In the genomic region with DNA sequence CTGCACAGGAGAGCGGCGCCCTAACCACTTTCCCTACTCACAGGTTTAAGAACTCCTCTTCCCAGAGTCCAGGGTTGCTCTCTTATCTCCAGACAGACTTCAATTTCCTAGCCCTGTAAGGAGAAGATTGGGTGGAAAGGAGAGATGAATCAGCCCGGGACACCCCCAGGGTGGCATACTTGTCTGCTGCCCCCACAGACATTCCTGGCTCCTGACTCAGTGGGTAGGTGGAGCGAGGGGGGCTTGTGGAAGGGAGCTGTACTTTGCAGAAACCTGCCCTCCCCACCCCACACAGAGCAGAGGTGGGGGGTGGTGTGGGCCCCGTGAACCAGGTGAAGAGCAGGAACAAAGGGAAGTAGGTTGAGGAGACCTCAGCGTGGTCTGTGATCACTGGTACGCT, we compare ENCODE assay signal across 19 mouse cellular contexts. TPM values are rescaled to one million over a fixed set of nuclear protein-coding genes. Genes with fewer than 3 reads are reported as not detected.
A peak's percentile ranks its signal among the peaks of the same experiment; 100 is the strongest.
DNase-seq lines count a peak whose midpoint lies in the region; ATAC-seq and TF ChIP-seq lines count a peak whose summit lies in the region.
"Had no signal": no experiment of that assay in that cellular context is flagged by ENCODE, and none has a peak within 500 bp of the region (broad histone marks: within the 10 kb centered on the region; RNA-seq: fewer than 3 reads in every experiment).

No protein-coding gene starts in this region.

- H3K27ac ChIP-seq in heart, embryonic 11.5 days (ENCODE audit: low read depth, low read length): no peak overlapping the region
- peak overlapping the region; percentile 49 for H3K27ac ChIP-seq in embryonic facial prominence, embryonic 15.5 days (replicated peaks)
- H3K27ac ChIP-seq in forebrain, embryonic 11.5 days (ENCODE audit: low read depth, low read length): no peak overlapping the region
- H3K27ac ChIP-seq: hindbrain, postnatal 0 days; neural tube, embryonic 15.5 days had no signal

- no peaks in the 10 kb centered on the region for H3K9me3 ChIP-seq in heart, embryonic 11.5 days (replicated peaks; ENCODE audit: control insufficient read depth, low read length)
- no peaks in the 10 kb centered on the region for H3K9me3 ChIP-seq in E14TG2a.4 (ENCODE audit: low read length)
- H3K9me3 ChIP-seq in embryonic facial prominence, embryonic 15.5 days (replicated peaks): no peaks in the 10 kb centered on the region
- H3K9me3 ChIP-seq in forebrain, embryonic 11.5 days (ENCODE audit: control insufficient read depth, low read length): no peaks in the 10 kb centered on the region
- H3K9me3 ChIP-seq: neural tube, embryonic 15.5 days had no signal

- H3K4me2 ChIP-seq in heart, embryonic 11.5 days: peak overlapping the region; percentile 32
- no peak overlapping the region for H3K4me2 ChIP-seq in embryonic facial prominence, embryonic 15.5 days (replicated peaks)
- no peak overlapping the region for H3K4me2 ChIP-seq in forebrain, embryonic 11.5 days (ENCODE audit: low read depth, low read length, severe bottlenecking)
- H3K4me2 ChIP-seq: neural tube, embryonic 15.5 days had no signal

- H3K36me3 ChIP-seq in heart, embryonic 11.5 days (ENCODE audit: control insufficient read depth, insufficient read depth, low read length): peaks cover 10% of the 10 kb centered on the region
- H3K36me3 ChIP-seq in E14TG2a.4 (ENCODE audit: insufficient read depth, low read length): peaks cover 22% of the 10 kb centered on the region
- peaks cover 13% of the 10 kb centered on the region for H3K36me3 ChIP-seq in embryonic facial prominence, embryonic 15.5 days
- no peaks in the 10 kb centered on the region; the same call in 1 of the 2 replicates for H3K36me3 ChIP-seq in forebrain, embryonic 11.5 days (ENCODE audit: control insufficient read depth, insufficient read depth, low read length)

- H3K4me1 ChIP-seq in heart, embryonic 11.5 days (ENCODE audit: control insufficient read depth, insufficient read depth, low read length): peaks cover 17% of the 10 kb centered on the region
- peaks cover 64% of the 10 kb centered on the region for H3K4me1 ChIP-seq in E14TG2a.4 (replicated peaks; ENCODE audit: low read depth, low read length)
- peaks cover 22% of the 10 kb centered on the region for H3K4me1 ChIP-seq in embryonic facial prominence, embryonic 15.5 days
- H3K4me1 ChIP-seq in forebrain, embryonic 11.5 days (replicated peaks; ENCODE audit: control insufficient read depth, insufficient read depth, low read length): peaks cover 8% of the 10 kb centered on the region; the same call in 1 of the 2 replicates

- no peak for TF ChIP-seq CTCF in E14TG2a.4 (conservative IDR thresholded peaks at IDR 0.05; ENCODE audit: low read length)

- ATAC-seq in heart, embryonic 11.5 days (replicated peaks; ENCODE audit: insufficient number of reproducible peaks, low FRiP score, low TSS enrichment): no peak
- no peak for ATAC-seq in embryonic facial prominence, embryonic 15.5 days (ENCODE audit: insufficient number of reproducible peaks, low FRiP score, low TSS enrichment, low read depth)
- no peak for ATAC-seq in forebrain, embryonic 11.5 days (replicated peaks; ENCODE audit: low FRiP score)
- ATAC-seq: hindbrain, postnatal 0 days had no signal

- DNase-seq in heart, adult 18-20 months: no peak
- DNase-seq in right cerebral cortex, adult 18-20 months: peak; percentile 55
- no peak for DNase-seq in right cerebral cortex, postnatal 14 days
- no peak for DNase-seq in forebrain, embryonic 11.5 days (ENCODE audit: low spot score)
- DNase-seq: adrenal gland, postnatal 14 days; cerebellum, adult 9-11 months; kidney, adult 18-20 months; kidney, postnatal 14 days; lung, postnatal 14 days; thymus, adult 2 months had no signal

- peaks cover 15% of the 10 kb centered on the region for H3K27me3 ChIP-seq in heart, embryonic 11.5 days (ENCODE audit: control insufficient read depth, insufficient read depth, low read length)
- H3K27me3 ChIP-seq in E14TG2a.4 (ENCODE audit: insufficient read depth, low read length): no peaks in the 10 kb centered on the region
- peaks cover 13% of the 10 kb centered on the region for H3K27me3 ChIP-seq in embryonic facial prominence, embryonic 15.5 days
- peaks cover 27% of the 10 kb centered on the region for H3K27me3 ChIP-seq in forebrain, embryonic 11.5 days (ENCODE audit: control insufficient read depth, insufficient read depth, low read length)

- peak overlapping the region; percentile 49; the same call in 1 of the 2 replicates for H3K9ac ChIP-seq in heart, embryonic 11.5 days (ENCODE audit: low read depth, low read length)
- no peak overlapping the region for H3K9ac ChIP-seq in embryonic facial prominence, embryonic 15.5 days
- no peak overlapping the region; the same call in 1 of the 2 replicates for H3K9ac ChIP-seq in forebrain, embryonic 11.5 days (ENCODE audit: low read length)
- H3K9ac ChIP-seq: neural tube, embryonic 15.5 days had no signal

- 43% methylated on average over 7 of the region's 7 CpGs for WGBS in heart, embryonic 11.5 days (ENCODE audit: insufficient replicate concordance)
- WGBS in embryonic facial prominence, embryonic 15.5 days: 61% methylated on average over 7 of the region's 7 CpGs
- 68% methylated on average over 7 of the region's 7 CpGs for WGBS in forebrain, embryonic 11.5 days

- no peak overlapping the region for H3K4me3 ChIP-seq in heart, embryonic 11.5 days (ENCODE audit: low read depth, low read length)
- H3K4me3 ChIP-seq in E14TG2a.4 (replicated peaks; ENCODE audit: low read length): peak overlapping the region; percentile 43; the same call in 1 of the 2 replicates
- no peak overlapping the region for H3K4me3 ChIP-seq in embryonic facial prominence, embryonic 15.5 days (replicated peaks)
- no peak overlapping the region for H3K4me3 ChIP-seq in forebrain, embryonic 11.5 days (ENCODE audit: low read depth, low read length)
- H3K4me3 ChIP-seq: neural tube, embryonic 15.5 days had no signal

RNA-seq across cellular contexts. Expression of a gene that starts 6.4 kb away (rescaled TPM):
- polyA plus RNA-seq in heart, embryonic 11.5 days (2014; fragmentation: Nextera tagmentation; extraction: Ambion mirVana): 1.7 and 3.0 TPM in 2 replicates
- total RNA-seq in heart, adult 18-20 months (2021): 1 to 10 TPM; 1.0 to 1.4 TPM
- 347 and 362 TPM in 2 replicates for polyA plus RNA-seq in embryonic facial prominence, embryonic 15.5 days (2015; fragmentation: Nextera tagmentation; extraction: Ambion mirVana)
- polyA plus RNA-seq in forebrain, embryonic 11.5 days (2014; fragmentation: Nextera tagmentation; extraction: Ambion mirVana): 11.6 and 15.7 TPM in 2 replicates

RNA-seq across cellular contexts. Expression of a gene that starts 11.4 kb away (rescaled TPM):
- polyA plus RNA-seq in heart, embryonic 11.5 days (2014; fragmentation: Nextera tagmentation; extraction: Ambion mirVana): 14.2 and 14.3 TPM in 2 replicates
- total RNA-seq in heart, adult 18-20 months (2021): 1 to 10 TPM; 7.9 TPM
- polyA plus RNA-seq in embryonic facial prominence, embryonic 15.5 days (2015; fragmentation: Nextera tagmentation; extraction: Ambion mirVana): 19.2 and 24.9 TPM in 2 replicates
- 28.6 and 31.8 TPM in 2 replicates for polyA plus RNA-seq in forebrain, embryonic 11.5 days (2014; fragmentation: Nextera tagmentation; extraction: Ambion mirVana)

RNA-seq across cellular contexts. Expression of a gene that starts 21.0 kb away (rescaled TPM):
- 5.0 and 6.0 TPM in 2 replicates for polyA plus RNA-seq in heart, embryonic 11.5 days (2014; fragmentation: Nextera tagmentation; extraction: Ambion mirVana)
- total RNA-seq in heart, adult 18-20 months (2021): 1 to 10 TPM; 3.2 to 3.6 TPM
- 7.1 and 7.7 TPM in 2 replicates for polyA plus RNA-seq in embryonic facial prominence, embryonic 15.5 days (2015; fragmentation: Nextera tagmentation; extraction: Ambion mirVana)
- 9.2 and 9.3 TPM in 2 replicates for polyA plus RNA-seq in forebrain, embryonic 11.5 days (2014; fragmentation: Nextera tagmentation; extraction: Ambion mirVana)

RNA-seq across cellular contexts. Expression of a gene that starts 42.4 kb away (rescaled TPM):
- polyA plus RNA-seq in heart, embryonic 11.5 days (2014; fragmentation: Nextera tagmentation; extraction: Ambion mirVana): 9.6 and 11.0 TPM in 2 replicates
- total RNA-seq in heart, adult 18-20 months (2021): 10 to 100 TPM; 16.7 to 20.3 TPM
- 0.15 TPM in 1 of 2 replicates, not detected in the other for polyA plus RNA-seq in embryonic facial prominence, embryonic 15.5 days (2015; fragmentation: Nextera tagmentation; extraction: Ambion mirVana)
- polyA plus RNA-seq in forebrain, embryonic 11.5 days (2014; fragmentation: Nextera tagmentation; extraction: Ambion mirVana): 0.16 TPM in 1 of 2 replicates, not detected in the other
- total RNA-seq: gastrocnemius, postnatal 4 days; MEL had no signal
- polyA plus RNA-seq: frontal cortex, adult 2 months; limb, embryonic 11.5 days had no signal

RNA-seq across cellular contexts. Expression of a gene that starts 49.7 kb away (rescaled TPM):
- 221 TPM in 2 replicates for polyA plus RNA-seq in heart, embryonic 11.5 days (2014; fragmentation: Nextera tagmentation; extraction: Ambion mirVana)
- total RNA-seq in heart, adult 18-20 months (2021): 10 to 100 TPM; 78.7 to 80.1 TPM
- polyA plus RNA-seq in embryonic facial prominence, embryonic 15.5 days (2015; fragmentation: Nextera tagmentation; extraction: Ambion mirVana): 314 and 355 TPM in 2 replicates
- polyA plus RNA-seq in forebrain, embryonic 11.5 days (2014; fragmentation: Nextera tagmentation; extraction: Ambion mirVana): 348 and 363 TPM in 2 replicates

Comparison
In these comparisons a context has a peak if more than half of its experiments do, and no peak if none do; other contexts are left out.
1. RNA of a gene that starts 6.4 kb away (polyA plus RNA-seq): 347 to 362 TPM in embryonic facial prominence, embryonic 15.5 days; 11.6 to 15.7 TPM in forebrain, embryonic 11.5 days and 1.7 to 3.0 TPM in heart, embryonic 11.5 days; every median in the first group is over 10 times any median in the second.